Mouse (Mus musculus) thymus, adult 2 months (tissue): ENCODE measurements around the gene Eif3k. TPM values are rescaled to one million over a fixed set of nuclear protein-coding genes. Genes with fewer than 3 reads are reported as not detected.

Source experiments
- DNase-seq: peaks from one replicate; pipeline ENCODE4 v3.0.0; 2021
- H3K27ac ChIP-seq: fragments of 200-500 bp; 2 replicates; pipeline ENCODE4 v1.5.1; 2012; ENCODE audit warnings: low read length, control low read depth; ENCODE audit not compliant: control insufficient read depth, insufficient read depth
- H3K27me3 ChIP-seq: fragments of 200-500 bp; 2 replicates; pipeline ENCODE4 v1.6.1; 2012; ENCODE audit warnings: mild to moderate bottlenecking, low read length, moderate library complexity, mixed read lengths; ENCODE audit not compliant: control insufficient read depth, insufficient read depth
- H3K36me3 ChIP-seq: fragments of 200-500 bp; 2 replicates; pipeline ENCODE4 v1.6.1; 2012; ENCODE audit warnings: mild to moderate bottlenecking, low read length, moderate library complexity; ENCODE audit not compliant: control insufficient read depth, insufficient read depth
- H3K4me1 ChIP-seq: fragments of 200-500 bp; replicated peaks from 2 replicates; pipeline ENCODE4 v1.6.1; 2012; ENCODE audit warnings: low read length; ENCODE audit not compliant: control insufficient read depth, insufficient read depth
- H3K4me3 ChIP-seq: fragments of 200-500 bp; 2 replicates; pipeline ENCODE4 v1.5.1; 2012; ENCODE audit warnings: mild to moderate bottlenecking, low read length, control low read depth, moderate library complexity; ENCODE audit not compliant: control insufficient read depth, insufficient read depth
- CTCF ChIP-seq: fragments of 200-500 bp; IDR thresholded peaks from 2 replicates; pipeline ENCODE4 v1.5.1; 2012; ENCODE audit warnings: mild to moderate bottlenecking, control low read depth, low read length, moderate library complexity, borderline replicate concordance; ENCODE audit not compliant: control insufficient read depth, poor library complexity, insufficient read depth; ENCODE audit errors: extremely low read depth
- POLR2A ChIP-seq: fragments of 200-500 bp; IDR thresholded peaks from 2 replicates; pipeline ENCODE4 v1.6.1; 2012; ENCODE audit warnings: mild to moderate bottlenecking, low read length, control low read depth, moderate library complexity; ENCODE audit not compliant: control insufficient read depth, poor library complexity, insufficient read depth; ENCODE audit errors: extremely low read depth
- WGBS: fragments of 180-500 bp; shearing (Covaris S2); methylation state at CpG from one replicate; pipeline ENCODE4 v1.1.7; 2018; 5-methylcytosine and 5-hydroxymethylcytosine counted together
- polyA plus RNA-seq: library from polyadenylated mRNA; depleted of rRNA; stranded (reverse); fragments of >200 nt; gene quantifications from 2 replicates; pipeline ENCODE4 v1.2.3, GENCODE M21; 2012

Eif3k gene
- polyA plus RNA-seq, 1 experiment = 396 TPM

GRCm38 (mm10) chr7:28990766-28991273 is 9.2 kb upstream of the Eif3k start:
- Histone ChIP-seq H3K27ac (no peak overlapping the region), H3K36me3 (peaks cover 37% of the 10 kb centered on the region), H3K27me3 (no peaks in the 10 kb centered on the region), H3K4me1 (no peaks in the 10 kb centered on the region), H3K4me3 (no peak overlapping the region)
- no peak for DNase-seq
- TF ChIP-seq CTCF = no peak
- TF ChIP-seq POLR2A = no peak
- 93% methylated on average over 14 of the region's 14 CpGs for WGBS

GRCm38 (mm10) chr7:28985207-28985606 is 3.5 kb upstream of the Eif3k start:
- TF ChIP-seq CTCF = no peak
- TF ChIP-seq POLR2A = no peak
- Histone ChIP-seq H3K4me3 (no peak overlapping the region), H3K36me3 (peaks cover 20% of the 10 kb centered on the region), H3K4me1 (peaks cover 9% of the 10 kb centered on the region), H3K27me3 (no peaks in the 10 kb centered on the region), H3K27ac (no peak overlapping the region)
- no peak for DNase-seq
- WGBS = 90% methylated on average over 7 of the region's 7 CpGs

- no peak overlapping the region for H3K27ac ChIP-seq
- H3K4me3 ChIP-seq = no peak overlapping the region
- TF ChIP-seq POLR2A (no peak), CTCF (no peak)
- WGBS = 100% methylated on average over 1 of the region's 1 CpGs
- no peaks in the 10 kb centered on the region for H3K27me3 ChIP-seq
- no peak for DNase-seq
- H3K4me1 ChIP-seq = peaks cover 9% of the 10 kb centered on the region
- H3K36me3 ChIP-seq = peaks cover 12% of the 10 kb centered on the region
Observed at GRCm38 (mm10) chr7:28984452-28984851, 2.8 kb upstream of the Eif3k start.

GRCm38 (mm10) chr7:28983849-28984248 is 2.2 kb upstream of the Eif3k start:
- no peak for TF ChIP-seq CTCF
- TF ChIP-seq POLR2A = no peak
- peaks cover 9% of the 10 kb centered on the region for H3K4me1 ChIP-seq
- WGBS = 86% methylated on average over 4 of the region's 4 CpGs
- H3K27me3 ChIP-seq = no peaks in the 10 kb centered on the region
- H3K36me3 ChIP-seq = peaks cover 12% of the 10 kb centered on the region
- DNase-seq = no peak
- no peak overlapping the region for H3K27ac ChIP-seq
- H3K4me3 ChIP-seq = no peak overlapping the region

GRCm38 (mm10) chr7:28983141-28983564 is 1.5 kb upstream of the Eif3k start:
- H3K4me3 ChIP-seq = peak overlapping the region; percentile 65
- H3K27me3 ChIP-seq = no peaks in the 10 kb centered on the region
- WGBS = 4% methylated on average over 11 of the region's 11 CpGs
- DNase-seq = peak; percentile 68
- peak overlapping the region; percentile 95 for H3K27ac ChIP-seq
- peaks cover 15% of the 10 kb centered on the region for H3K36me3 ChIP-seq
- no peak for TF ChIP-seq POLR2A
- TF ChIP-seq CTCF = no peak
- H3K4me1 ChIP-seq = peaks cover 9% of the 10 kb centered on the region

- Histone ChIP-seq H3K4me3 (peak overlapping the region; percentile 65), H3K36me3 (peaks cover 19% of the 10 kb centered on the region; the same call in 1 of the 2 replicates), H3K27ac (peak overlapping the region; percentile 99), H3K27me3 (no peaks in the 10 kb centered on the region), H3K4me1 (peaks cover 9% of the 10 kb centered on the region)
- TF ChIP-seq CTCF (peak; percentile 46; the same call in 1 of the 2 replicates), POLR2A (peak; percentile 74; the same call in 1 of the 2 replicates)
- WGBS = 1% methylated on average over 19 of the region's 19 CpGs
- peak; percentile 90 for DNase-seq
Observed at GRCm38 (mm10) chr7:28982274-28983013, 780 bp upstream of the Eif3k start.
